Mouse (Mus musculus) MEL (cell line): ENCODE measurements around the gene Ncaph2. TPM values are rescaled to one million over a fixed set of nuclear protein-coding genes. Genes with fewer than 3 reads are reported as not detected.
A peak's percentile ranks its signal among the peaks of the same experiment; 100 is the strongest.

ENCODE experiments used
- DNase-seq: peaks from one replicate; pipeline ENCODE4 v3.0.0; 2011; ENCODE audit warnings: low read depth, low spot score
- H3K27ac ChIP-seq: 2 replicates; pipeline ENCODE4 v1.5.1; 2012; ENCODE audit warnings: low read depth, mild to moderate bottlenecking, control low read depth, low read length, moderate library complexity; ENCODE audit not compliant: control insufficient read depth
- H3K27me3 ChIP-seq, 2 experiments: fragments of 150-350 bp in 1 of 2; sonication (generic) in 1 of 2; 2 replicates each; pipeline ENCODE4 v1.6.1; 2012; ENCODE audit warnings: low read length in 2 of 2, mild to moderate bottlenecking in 2 of 2, improper control_type of control experiment in 1 of 2, moderate library complexity in 1 of 2; ENCODE audit not compliant: insufficient read depth in 2 of 2, control insufficient read depth in 1 of 2
- H3K36me3 ChIP-seq, 2 experiments: 2 replicates each; pipeline ENCODE4 v1.6.1; 2012 to 2014; ENCODE audit warnings: low read length in 2 of 2, improper control_type of control experiment in 1 of 2, inconsistent platforms in 1 of 2, mild to moderate bottlenecking in 1 of 2; ENCODE audit not compliant: insufficient read depth in 2 of 2, control insufficient read depth in 1 of 2
- H3K4me1 ChIP-seq, 2 experiments: fragments of 150-350 bp in 1 of 2; sonication (generic) in 1 of 2; 2 replicates each; pipeline ENCODE4 v1.6.1; 2012; ENCODE audit warnings: low read length in 2 of 2, improper control_type of control experiment in 1 of 2, mild to moderate bottlenecking in 1 of 2; ENCODE audit not compliant: insufficient read depth in 2 of 2, control insufficient read depth in 1 of 2
- H3K4me3 ChIP-seq, 2 experiments: fragments of 150-350 bp in 1 of 2; sonication (generic) in 1 of 2; 2 replicates each; pipeline ENCODE4 v1.5.1; 2012; ENCODE audit warnings: low read depth in 2 of 2, low read length in 2 of 2, mild to moderate bottlenecking in 2 of 2, moderate library complexity in 2 of 2, control low read depth in 1 of 2, improper control_type of control experiment in 1 of 2; ENCODE audit not compliant: control insufficient read depth in 1 of 2, insufficient read depth in 1 of 2
- H3K79me2 ChIP-seq: 2 replicates; pipeline ENCODE4 v1.6.1; 2012; ENCODE audit warnings: mild to moderate bottlenecking, low read length, moderate library complexity; ENCODE audit not compliant: control insufficient read depth, poor library complexity, insufficient read depth
- H3K9ac ChIP-seq: 2 replicates; pipeline ENCODE4 v1.6.1; 2012; ENCODE audit warnings: low read depth, mild to moderate bottlenecking, control low read depth, low read length, moderate library complexity; ENCODE audit not compliant: control insufficient read depth, poor library complexity, severe bottlenecking
- H3K9me3 ChIP-seq: fragments of 150-350 bp; sonication (generic); replicated peaks from 2 replicates; pipeline ENCODE4 v1.6.1; 2012; ENCODE audit warnings: mild to moderate bottlenecking, low read length, improper control_type of control experiment, moderate library complexity; ENCODE audit not compliant: insufficient read depth
- E2F4 ChIP-seq: IDR thresholded peaks from 2 replicates; pipeline ENCODE4 v1.6.1; 2011; ENCODE audit warnings: low read depth, low read length, improper control_type of control experiment, borderline replicate concordance
- ELF1 ChIP-seq: IDR thresholded peaks from 2 replicates; pipeline ENCODE4 v1.6.1; 2014; ENCODE audit warnings: low read depth, mild to moderate bottlenecking, inconsistent platforms, low read length, improper control_type of control experiment, moderate library complexity
- EP300 ChIP-seq, 2 experiments: IDR thresholded peaks; 2 replicates each; pipeline ENCODE4 v1.6.1; 2011; ENCODE audit warnings: improper control_type of control experiment in 2 of 2, low read length in 2 of 2, low read depth in 1 of 2, mild to moderate bottlenecking in 1 of 2
- ETS1 ChIP-seq: IDR thresholded peaks from 2 replicates; pipeline ENCODE4 v1.6.1; 2012; ENCODE audit warnings: low read depth, mild to moderate bottlenecking, inconsistent platforms, low read length, improper control_type of control experiment, moderate library complexity
- GATA1 ChIP-seq: IDR thresholded peaks from 2 replicates; pipeline ENCODE4 v1.6.1; 2011; ENCODE audit warnings: low read depth, low read length, improper control_type of control experiment
- MXI1 ChIP-seq: IDR thresholded peaks from 2 replicates; pipeline ENCODE4 v1.6.1; 2011; ENCODE audit warnings: mild to moderate bottlenecking, low read depth, low read length, improper control_type of control experiment
- POLR2AphosphoS2 ChIP-seq: IDR thresholded peaks from 2 replicates; pipeline ENCODE4 v1.6.1; 2011; ENCODE audit warnings: low read length, improper control_type of control experiment
- RAD21 ChIP-seq: IDR thresholded peaks from 2 replicates; pipeline ENCODE4 v1.6.1; 2011; ENCODE audit warnings: mild to moderate bottlenecking, low read depth, low read length, improper control_type of control experiment
- SIN3A ChIP-seq: IDR thresholded peaks from 2 replicates; pipeline ENCODE4 v1.6.1; 2012; ENCODE audit warnings: low read length, improper control_type of control experiment, inconsistent platforms
- TAL1 ChIP-seq: IDR thresholded peaks from 2 replicates; pipeline ENCODE4 v1.6.1; 2012; ENCODE audit warnings: mild to moderate bottlenecking, inconsistent platforms, low read length, moderate library complexity, mixed read lengths
- TCF12 ChIP-seq: IDR thresholded peaks from 2 replicates; pipeline ENCODE4 v1.6.1; 2014; ENCODE audit warnings: low read depth, mild to moderate bottlenecking, inconsistent platforms, low read length, improper control_type of control experiment, moderate library complexity
- UBTF ChIP-seq: IDR thresholded peaks from 2 replicates; pipeline ENCODE4 v1.6.1; 2012; ENCODE audit warnings: low read depth, mild to moderate bottlenecking, inconsistent platforms, low read length, improper control_type of control experiment, moderate library complexity, borderline replicate concordance; ENCODE audit not compliant: insufficient read depth
- USF1 ChIP-seq: IDR thresholded peaks from 2 replicates; pipeline ENCODE4 v1.6.1; 2014; ENCODE audit warnings: low read depth, mild to moderate bottlenecking, inconsistent platforms, low read length, improper control_type of control experiment, moderate library complexity
- polyA plus RNA-seq, 2 experiments: library from polyadenylated mRNA; stranded (reverse) in 1 of 2; unstranded in 1 of 2; fragments of >175 nt in 1 of 2; fragments of >200 nt in 1 of 2; gene quantifications; 2 replicates each; pipeline versions ENCODE4 v1.2.1 to v1.2.4; 2012; ENCODE audit warnings: low replicate concordance in 2 of 2, low read depth in 1 of 2; ENCODE audit not compliant: insufficient read length in 2 of 2, insufficient read depth in 1 of 2, missing spikeins in 1 of 2
- total RNA-seq: library from RNA; depleted of rRNA; stranded (reverse); fragments of 300-350 nt; gene quantifications from 2 replicates; pipeline ENCODE4 v1.2.3, GENCODE M21; 2012

Gene Ncaph2
- total and polyA plus RNA-seq, 3 experiments, result 137 to 165 (median 160) TPM

- no peak for TF ChIP-seq POLR2AphosphoS2
- no peak for TF ChIP-seq UBTF
- no peak for TF ChIP-seq ETS1
- TF ChIP-seq USF1, result no peak
- no peak for TF ChIP-seq ELF1
- no peak for TF ChIP-seq E2F4
- TF ChIP-seq MXI1, result no peak
- TF ChIP-seq, all 39 proteins: peak for 0
- Histone ChIP-seq H3K4me1 (peaks cover 0 to 11% of the 10 kb centered on the region in 2 experiments; a peak in 1 of 4 replicates), H3K27me3 (no peaks in the 10 kb centered on the region), H3K4me3 (no peak within 1 kb of the TSS), H3K9ac (no peak within 1 kb of the TSS), H3K36me3 (peaks cover 0 to 8% of the 10 kb centered on the region in 2 experiments; a peak in 2 of 4 replicates), H3K9me3 (no peaks in the 10 kb centered on the region), H3K79me2 (peaks cover under 1% of the 10 kb centered on the region; the same call in 1 of the 2 replicates), H3K27ac (no peak within 1 kb of the TSS)
- DNase-seq, result no peak
These were observed 23.4 kb downstream of the Ncaph2 start, which contains the start of gene Odf3b for GRCm38 (mm10) chr15:89378831-89379401. TSS of gene Odf3b (minus strand) at chr15:89379282.

- Histone ChIP-seq H3K9ac (no peak overlapping the region), H3K4me1 (peaks cover 0 to 8% of the 10 kb centered on the region in 2 experiments; a peak in 1 of 4 replicates), H3K36me3 (peaks cover 0 to 8% of the 10 kb centered on the region in 2 experiments; a peak in 2 of 4 replicates), H3K27me3 (no peaks in the 10 kb centered on the region), H3K4me3 (no peak overlapping the region), H3K9me3 (no peaks in the 10 kb centered on the region), H3K27ac (no peak overlapping the region), H3K79me2 (no peaks in the 10 kb centered on the region)
- peak; percentile 86 for DNase-seq
- TF ChIP-seq E2F4 (no peak), TCF12 (peak; percentile 48), SIN3A (peak; percentile 38; the same call in 1 of the 2 replicates), EP300 (IDR thresholded peaks at IDR 0.05; ENCODE audit: low read depth in 1 of 2, low read length in 2 of 2) (peak; percentile 42 to 47; a peak in 2 of 4 replicates), TAL1 (peak; percentile 66), GATA1 (peak; percentile 28; the same call in 1 of the 2 replicates)
These were observed 23.9 kb downstream of the Ncaph2 start for GRCm38 (mm10) chr15:89379429-89379828.

- peaks cover 0 to 5% of the 10 kb centered on the region in 2 experiments; a peak in 2 of 4 replicates for H3K36me3 ChIP-seq
- no peak within 1 kb of the TSS for H3K9ac ChIP-seq
- no peak for TF ChIP-seq RAD21
- TF ChIP-seq, all 39 proteins: peak for 0
- Histone ChIP-seq H3K79me2 (no peaks in the 10 kb centered on the region), H3K9me3 (no peaks in the 10 kb centered on the region), H3K27ac (no peak within 1 kb of the TSS), H3K4me1 (0 out of 4 replicates have a peak, but pooled peaks cover 0 to 3% of the 10 kb centered on the region in 2 experiments), H3K4me3 (no peak within 1 kb of the TSS), H3K27me3 (no peaks in the 10 kb centered on the region)
- no peak for DNase-seq
These were observed 29.1 kb downstream of the Ncaph2 start, which contains the start of gene Klhdc7b for GRCm38 (mm10) chr15:89384617-89385016. TSS of gene Klhdc7b (plus strand) at chr15:89384917.
